Mouse (Mus musculus) urinary bladder, postnatal 25 days (tissue): ENCODE measurements around the gene Mast3.

ENCODE experiments used
- DNase-seq: peaks from one replicate; pipeline ENCODE4 v3.0.0; 2022; ENCODE audit warnings: low spot score

Mast3 gene

GRCm38 (mm10) chr8:70802786-70803510, 1.9 kb downstream of the Mast3 start:
- DNase-seq, result no peak

GRCm38 (mm10) chr8:70801830-70802229, 3.0 kb downstream of the Mast3 start:
- DNase-seq, result no peak

- no peak for DNase-seq
Observed at GRCm38 (mm10) chr8:70801156-70801555, 3.7 kb downstream of the Mast3 start.

GRCm38 (mm10) chr8:70800648-70801047, 4.2 kb downstream of the Mast3 start:
- no peak for DNase-seq

GRCm38 (mm10) chr8:70798281-70798680, 6.6 kb downstream of the Mast3 start:
- no peak for DNase-seq

GRCm38 (mm10) chr8:70797081-70798070, 7.5 kb downstream of the Mast3 start:
- DNase-seq, result peak; percentile 78

GRCm38 (mm10) chr8:70796403-70797080, 8.3 kb downstream of the Mast3 start:
- DNase-seq, result no peak

- no peak for DNase-seq
Observed at GRCm38 (mm10) chr8:70795370-70795769, 9.5 kb downstream of the Mast3 start.

GRCm38 (mm10) chr8:70794215-70794614, 10.6 kb downstream of the Mast3 start:
- no peak for DNase-seq

- DNase-seq, result peak; percentile 64
Observed at GRCm38 (mm10) chr8:70792700-70793099, 12.2 kb downstream of the Mast3 start.

GRCm38 (mm10) chr8:70791975-70792691, 12.7 kb downstream of the Mast3 start:
- DNase-seq, result peak; percentile 99

GRCm38 (mm10) chr8:70791294-70791701, 13.6 kb downstream of the Mast3 start:
- DNase-seq, result no peak

GRCm38 (mm10) chr8:70790846-70791245, 14.0 kb downstream of the Mast3 start:
- no peak for DNase-seq

GRCm38 (mm10) chr8:70789046-70789445, 15.8 kb downstream of the Mast3 start:
- DNase-seq, result no peak

GRCm38 (mm10) chr8:70787941-70788667, 16.8 kb downstream of the Mast3 start:
- DNase-seq, result no peak

- no peak for DNase-seq
Observed at GRCm38 (mm10) chr8:70787051-70787445, 17.8 kb downstream of the Mast3 start.

- no peak for DNase-seq
Observed at GRCm38 (mm10) chr8:70786291-70787050, 18.4 kb downstream of the Mast3 start.

- DNase-seq, result no peak
Observed at GRCm38 (mm10) chr8:70780093-70780492, 24.8 kb downstream of the Mast3 start.

GRCm38 (mm10) chr8:70776496-70777444, 28.1 kb downstream of the Mast3 start, which contains the start of gene Pik3r2:
Pik3r2 (minus strand) TSS chr8:70776713.
- peak; percentile 98 for DNase-seq
